Mouse (Mus musculus) megakaryocyte, embryonic 14.5 days (primary cell): ENCODE data around the gene Klhdc7b. TPM values are rescaled to one million over a fixed set of nuclear protein-coding genes. Genes with fewer than 3 reads are reported as not detected.

Experiments used
- H3K27me3 ChIP-seq: replicated peaks from 2 replicates; pipeline ENCODE3; 2012; ENCODE audit warnings: inconsistent platforms
- H3K36me3 ChIP-seq: replicated peaks from 2 replicates; pipeline ENCODE3; 2012; ENCODE audit warnings: low read length, inconsistent platforms, mixed read lengths
- H3K4me1 ChIP-seq: 2 replicates; pipeline ENCODE4 v1.6.1; 2012; ENCODE audit warnings: inconsistent platforms
- H3K4me3 ChIP-seq: replicated peaks from 2 replicates; pipeline ENCODE3; 2012; ENCODE audit warnings: moderate library complexity, mild to moderate bottlenecking, inconsistent platforms
- H3K9me3 ChIP-seq: 2 replicates; pipeline ENCODE4 v1.6.1; 2012; ENCODE audit warnings: inconsistent platforms
- FLI1 ChIP-seq: IDR thresholded peaks from 2 replicates; pipeline ENCODE4 v1.6.1; 2012; ENCODE audit warnings: low read length, inconsistent platforms, mixed read lengths
- GATA1 ChIP-seq: IDR thresholded peaks from 3 replicates; pipeline ENCODE4 v1.6.1; 2012; ENCODE audit warnings: mixed read lengths, low read length, inconsistent platforms, borderline replicate concordance
- polyA plus RNA-seq: library from polyadenylated mRNA; stranded (reverse); fragments of >175 nt; gene quantifications from 2 replicates; pipeline ENCODE4 v1.2.3, GENCODE M21; 2012; ENCODE audit warnings: low replicate concordance; ENCODE audit not compliant: insufficient read depth

The Klhdc7b gene
- polyA plus RNA-seq, 1 experiment, result 0.07 TPM

GRCm38 (mm10) chr15:89387127-89387526 is 2.4 kb downstream of the Klhdc7b start:
- Histone ChIP-seq H3K36me3 (no peaks in the 10 kb centered on the region), H3K4me3 (no peak overlapping the region), H3K4me1 (peaks cover 5% of the 10 kb centered on the region; the same call in 1 of the 2 replicates), H3K9me3 (no peaks in the 10 kb centered on the region), H3K27me3 (peaks cover 74% of the 10 kb centered on the region)
- no peak for TF ChIP-seq GATA1
- TF ChIP-seq FLI1, result no peak

GRCm38 (mm10) chr15:89390081-89390480 is 5.4 kb downstream of the Klhdc7b start:
- Histone ChIP-seq H3K36me3 (no peaks in the 10 kb centered on the region), H3K4me3 (no peak overlapping the region), H3K9me3 (no peaks in the 10 kb centered on the region), H3K4me1 (peaks cover 13% of the 10 kb centered on the region), H3K27me3 (peaks cover 57% of the 10 kb centered on the region)
- TF ChIP-seq FLI1, result no peak
- no peak for TF ChIP-seq GATA1

- no peak for TF ChIP-seq FLI1
- TF ChIP-seq GATA1, result no peak
- H3K4me3 ChIP-seq, result no peak overlapping the region
- H3K27me3 ChIP-seq, result peaks cover 17% of the 10 kb centered on the region
- H3K9me3 ChIP-seq, result no peaks in the 10 kb centered on the region
- peaks cover 22% of the 10 kb centered on the region for H3K4me1 ChIP-seq
- H3K36me3 ChIP-seq, result no peaks in the 10 kb centered on the region
Observed at GRCm38 (mm10) chr15:89396883-89397282, 12.2 kb downstream of the Klhdc7b start.

GRCm38 (mm10) chr15:89398146-89398545 is 13.4 kb downstream of the Klhdc7b start:
- H3K9me3 ChIP-seq, result 0 out of 2 replicates have a peak, but pooled peaks cover 3% of the 10 kb centered on the region

GRCm38 (mm10) chr15:89399716-89400115 is 15.0 kb downstream of the Klhdc7b start:
- peaks cover 7% of the 10 kb centered on the region; the same call in 1 of the 2 replicates for H3K9me3 ChIP-seq
- TF ChIP-seq FLI1 (no peak), GATA1 (no peak)
- no peaks in the 10 kb centered on the region for H3K36me3 ChIP-seq
- peaks cover 14% of the 10 kb centered on the region for H3K4me1 ChIP-seq
- peaks cover 11% of the 10 kb centered on the region for H3K27me3 ChIP-seq
- H3K4me3 ChIP-seq, result no peak overlapping the region

More at GRCm38 (mm10) chr15:89398146-89398545, 13.4 kb downstream of the Klhdc7b start:
- Histone ChIP-seq H3K4me1 (peaks cover 14% of the 10 kb centered on the region), H3K4me3 (no peak overlapping the region), H3K27me3 (peaks cover 14% of the 10 kb centered on the region), H3K36me3 (no peaks in the 10 kb centered on the region)
- TF ChIP-seq FLI1, result no peak
- TF ChIP-seq GATA1, result no peak

GRCm38 (mm10) chr15:89402471-89402870 is 17.8 kb downstream of the Klhdc7b start:
- no peaks in the 10 kb centered on the region for H3K27me3 ChIP-seq
- peaks cover 14% of the 10 kb centered on the region for H3K4me1 ChIP-seq
- peaks cover 19% of the 10 kb centered on the region for H3K9me3 ChIP-seq
- TF ChIP-seq GATA1 (no peak), FLI1 (no peak)
- no peaks in the 10 kb centered on the region for H3K36me3 ChIP-seq
- H3K4me3 ChIP-seq, result no peak overlapping the region

- H3K4me3 ChIP-seq, result no peak overlapping the region
- no peaks in the 10 kb centered on the region for H3K36me3 ChIP-seq
- TF ChIP-seq FLI1, result no peak
- no peak for TF ChIP-seq GATA1
- peaks cover 9% of the 10 kb centered on the region for H3K4me1 ChIP-seq
- peaks cover 38% of the 10 kb centered on the region for H3K9me3 ChIP-seq
- no peaks in the 10 kb centered on the region for H3K27me3 ChIP-seq
Observed at GRCm38 (mm10) chr15:89404831-89405623, 20.3 kb downstream of the Klhdc7b start.

GRCm38 (mm10) chr15:89406691-89407090 is 22.0 kb downstream of the Klhdc7b start:
- H3K4me3 ChIP-seq, result no peak overlapping the region
- H3K9me3 ChIP-seq, result peaks cover 45% of the 10 kb centered on the region
- no peaks in the 10 kb centered on the region for H3K4me1 ChIP-seq
- no peak for TF ChIP-seq FLI1
- TF ChIP-seq GATA1, result no peak
- H3K27me3 ChIP-seq, result no peaks in the 10 kb centered on the region
- H3K36me3 ChIP-seq, result no peaks in the 10 kb centered on the region

GRCm38 (mm10) chr15:89410118-89410517 is 25.4 kb downstream of the Klhdc7b start, which contains the start of gene Syce3:
TSS of gene Syce3 (minus strand) at chr15:89410503.
- Histone ChIP-seq H3K27me3 (no peaks in the 10 kb centered on the region), H3K9me3 (peaks cover 38% of the 10 kb centered on the region), H3K4me3 (no peak within 1 kb of the TSS), H3K4me1 (no peaks in the 10 kb centered on the region), H3K36me3 (no peaks in the 10 kb centered on the region)
- TF ChIP-seq GATA1 (no peak), FLI1 (no peak)

- Histone ChIP-seq H3K4me1 (no peaks in the 10 kb centered on the region), H3K36me3 (peaks cover 41% of the 10 kb centered on the region), H3K4me3 (no peak overlapping the region), H3K27me3 (no peaks in the 10 kb centered on the region), H3K9me3 (peaks cover 5% of the 10 kb centered on the region)
- TF ChIP-seq FLI1 (no peak), GATA1 (no peak)
Observed at GRCm38 (mm10) chr15:89415282-89415681, 30.6 kb downstream of the Klhdc7b start.
